Mouse (Mus musculus) frontal cortex, adult (tissue): ENCODE measurements around the gene Itpk1.
A peak's percentile ranks its signal among the peaks of the same experiment; 100 is the strongest.

Experiments
- ATAC-seq: cut with Nextera tagmentation; 2 replicates; pipeline ENCODE4 v1.9.2; 2017; ENCODE audit warnings: mild to moderate bottlenecking, moderate library complexity, mixed read lengths; ENCODE audit not compliant: low TSS enrichment

Gene Itpk1

GRCm38 (mm10) chr12:102704457-102705198, at the start of gene Itpk1:
TSS of gene Itpk1 (minus strand) at chr12:102704930.
- ATAC-seq = peak; percentile 36

- ATAC-seq = no peak
Measured at GRCm38 (mm10) chr12:102748256-102748655, 43.5 kb upstream of the Itpk1 start.

GRCm38 (mm10) chr12:102744839-102745238, 40.1 kb upstream of the Itpk1 start:
- ATAC-seq = no peak

GRCm38 (mm10) chr12:102743589-102744574, 39.2 kb upstream of the Itpk1 start, which contains the start of the genes Moap1 and Tmem251:
TSS of gene Moap1 (minus strand) at chr12:102743661.
TSS of gene Tmem251 (plus strand) at chr12:102743762.
- ATAC-seq = peak; percentile 92

- ATAC-seq = peak; percentile 69
Measured at GRCm38 (mm10) chr12:102743036-102743588, 38.4 kb upstream of the Itpk1 start.

GRCm38 (mm10) chr12:102742056-102742455, 37.3 kb upstream of the Itpk1 start:
- no peak for ATAC-seq

- no peak for ATAC-seq
Measured at GRCm38 (mm10) chr12:102740285-102740684, 35.6 kb upstream of the Itpk1 start.

GRCm38 (mm10) chr12:102739096-102739495, 34.4 kb upstream of the Itpk1 start:
- no peak for ATAC-seq

GRCm38 (mm10) chr12:102733381-102733780, 28.7 kb upstream of the Itpk1 start:
- ATAC-seq = no peak

GRCm38 (mm10) chr12:102730798-102731619, 26.3 kb upstream of the Itpk1 start:
- peak; percentile 7; the same call in 1 of the 2 replicates for ATAC-seq

GRCm38 (mm10) chr12:102729855-102730797, 25.4 kb upstream of the Itpk1 start:
- ATAC-seq = peak; percentile 92

- ATAC-seq = 0 out of 2 replicates have a peak, but pooled peaks have one; percentile 17
Measured at GRCm38 (mm10) chr12:102725761-102726175, 21.0 kb upstream of the Itpk1 start.

- no peak for ATAC-seq
Measured at GRCm38 (mm10) chr12:102725146-102725545, 20.4 kb upstream of the Itpk1 start.

- peak; percentile 77 for ATAC-seq
Measured at GRCm38 (mm10) chr12:102723861-102724260, 19.1 kb upstream of the Itpk1 start.

GRCm38 (mm10) chr12:102722966-102723365, 18.2 kb upstream of the Itpk1 start:
- ATAC-seq = no peak

GRCm38 (mm10) chr12:102722451-102722850, 17.7 kb upstream of the Itpk1 start:
- ATAC-seq = peak; percentile 13; the same call in 1 of the 2 replicates

GRCm38 (mm10) chr12:102719552-102720315, 15.0 kb upstream of the Itpk1 start:
- ATAC-seq = peak; percentile 47

- no peak for ATAC-seq
Measured at GRCm38 (mm10) chr12:102714654-102715395, 10.1 kb upstream of the Itpk1 start.
